Mouse (Mus musculus) embryo, embryonic 10.5 days (tissue): ENCODE measurements around the gene Sulf2.

Experiments used
- DNase-seq: peaks from one replicate; pipeline ENCODE4 v3.0.0-alpha.2; 2015; ENCODE audit warnings: low spot score

Gene Sulf2

DNA sequence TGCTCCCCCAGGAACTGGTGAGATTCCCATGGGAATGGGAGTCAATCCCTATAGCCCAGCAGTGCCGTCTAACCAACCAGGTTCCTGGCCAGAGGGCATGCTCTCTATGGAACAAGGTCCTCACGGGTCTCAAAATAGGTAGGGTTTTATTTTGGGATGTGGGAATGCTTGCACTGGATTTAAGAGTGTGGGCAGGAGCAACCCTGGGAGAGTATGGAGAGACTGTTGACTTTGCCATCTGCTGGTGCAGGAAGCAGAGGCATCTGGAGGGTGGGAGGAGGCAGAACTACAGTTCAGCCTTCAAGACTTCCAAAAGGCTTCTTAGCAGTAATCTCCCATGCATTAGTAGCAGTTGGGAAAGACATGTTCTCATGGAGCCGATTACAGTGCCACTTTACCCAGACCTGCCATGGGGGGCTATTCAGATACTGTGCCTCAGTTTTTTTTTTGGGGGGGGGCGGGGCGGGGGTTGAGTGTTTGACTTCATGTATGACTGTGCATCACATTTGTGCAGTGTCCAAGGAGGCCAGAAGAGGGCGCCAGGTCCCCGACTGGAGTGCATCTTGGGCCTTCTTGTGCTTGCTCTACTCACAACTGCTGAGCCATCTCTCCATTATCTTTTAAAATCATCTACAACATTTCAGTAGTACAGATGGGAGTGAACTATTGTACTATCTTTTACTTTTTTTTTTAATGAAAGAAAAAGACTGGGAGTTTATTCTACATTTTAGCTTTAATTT lies 95.6 kb downstream of the Sulf2 start:
- peak; percentile 65 for DNase-seq

DNA sequence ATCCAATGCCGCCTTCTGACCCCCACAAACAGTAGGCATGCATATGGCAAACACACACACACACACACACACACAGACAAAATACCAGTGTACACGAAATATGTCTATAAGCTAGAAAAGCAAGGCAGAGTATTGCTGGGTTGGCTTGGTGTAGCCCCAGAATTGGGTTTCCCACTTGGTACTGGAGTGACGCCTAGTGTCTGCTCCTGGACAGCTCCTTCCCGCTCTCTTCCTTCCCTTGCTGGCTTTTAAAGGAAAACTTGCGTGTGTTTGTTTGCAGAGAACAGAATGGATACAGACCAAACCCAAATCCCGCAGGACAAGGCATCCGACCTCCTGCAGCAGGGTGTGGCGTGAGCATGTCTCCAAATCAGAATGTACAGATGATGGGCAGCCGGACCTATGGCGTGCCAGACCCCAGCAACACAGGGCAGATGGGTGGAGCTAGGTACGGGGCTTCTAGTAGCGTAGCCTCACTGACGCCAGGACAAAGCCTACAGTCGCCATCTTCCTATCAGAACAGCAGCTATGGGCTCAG lies 101.4 kb downstream of the Sulf2 start:
- DNase-seq, result no peak

DNA sequence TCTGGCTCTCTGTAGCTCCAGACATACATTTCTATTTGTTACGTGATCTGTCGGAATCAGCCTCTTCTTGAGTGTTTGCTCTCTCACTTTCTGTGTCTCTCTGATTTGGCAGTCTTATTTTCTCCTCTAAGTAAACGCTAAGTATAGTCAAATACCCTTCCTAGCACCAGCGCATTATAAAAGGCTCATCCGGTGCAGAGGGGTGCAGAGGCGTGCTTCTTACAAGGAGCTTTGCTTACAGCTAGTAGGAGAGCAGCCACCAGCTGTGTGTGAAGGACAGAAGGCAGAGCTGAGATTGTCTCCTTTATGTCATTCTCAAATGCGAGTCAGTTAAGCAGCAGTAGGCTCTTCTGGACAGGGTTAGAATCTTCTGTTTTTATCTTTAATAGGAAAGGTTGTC lies 103.5 kb downstream of the Sulf2 start:
- DNase-seq, result no peak

DNA sequence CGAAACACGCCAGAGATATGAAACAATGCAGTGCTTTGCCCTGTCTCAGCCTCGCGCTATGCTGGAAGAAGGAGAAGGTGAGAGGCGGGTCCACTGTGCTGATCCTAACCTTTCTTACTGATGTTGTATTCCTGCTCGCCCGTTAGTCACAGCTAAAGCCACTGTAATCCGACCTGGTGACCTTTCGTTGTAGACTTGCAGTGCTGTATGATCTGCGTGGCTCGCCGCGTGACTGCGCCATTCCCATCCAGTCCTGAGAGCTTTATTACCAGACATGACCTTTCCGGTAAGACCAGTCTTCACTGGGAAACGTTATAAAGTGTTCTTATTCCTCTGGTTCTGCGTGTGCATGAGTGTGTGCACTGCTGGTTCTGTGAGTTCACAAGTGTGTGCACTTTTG lies 104.0 kb downstream of the Sulf2 start:
- DNase-seq, result no peak

DNA sequence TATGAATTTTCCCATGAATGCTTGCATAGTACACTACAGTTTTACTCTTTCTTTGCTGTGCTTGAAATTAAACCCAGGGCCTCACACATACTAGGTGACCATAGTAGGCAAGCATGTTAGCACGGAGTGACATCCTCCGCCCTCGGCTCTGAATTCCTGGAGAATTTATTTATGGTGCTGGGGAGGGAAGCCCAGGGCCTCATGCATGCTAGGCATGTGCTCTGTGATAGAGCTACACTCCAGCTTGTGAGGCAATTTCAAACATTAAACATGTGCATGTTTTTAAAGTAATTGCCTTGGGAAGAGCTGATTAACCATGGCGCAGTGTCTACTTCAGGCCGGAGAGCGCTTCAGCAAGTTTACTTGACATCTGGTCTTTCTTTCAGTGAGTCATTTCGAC lies 106.6 kb downstream of the Sulf2 start:
- no peak for DNase-seq

DNA sequence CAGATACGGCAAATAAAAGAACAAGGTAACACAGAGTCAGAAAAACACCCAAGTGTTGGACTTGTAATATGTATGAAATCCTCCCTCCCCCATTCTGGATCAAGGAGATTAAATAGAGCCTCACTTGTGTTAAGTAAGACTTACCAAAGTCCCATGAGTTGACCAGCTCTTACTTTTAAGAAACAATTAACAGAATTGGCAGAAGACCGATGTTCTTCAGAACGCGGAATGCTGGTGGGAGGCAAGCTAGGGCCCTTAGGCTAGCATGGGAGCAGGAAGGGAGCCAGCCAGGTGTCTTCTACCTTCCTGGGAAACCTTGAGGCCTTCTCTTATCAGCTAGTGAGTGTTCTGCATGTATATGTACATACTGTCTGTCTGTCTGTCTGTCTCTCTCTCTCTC lies 107.5 kb downstream of the Sulf2 start:
- DNase-seq, result no peak

DNA sequence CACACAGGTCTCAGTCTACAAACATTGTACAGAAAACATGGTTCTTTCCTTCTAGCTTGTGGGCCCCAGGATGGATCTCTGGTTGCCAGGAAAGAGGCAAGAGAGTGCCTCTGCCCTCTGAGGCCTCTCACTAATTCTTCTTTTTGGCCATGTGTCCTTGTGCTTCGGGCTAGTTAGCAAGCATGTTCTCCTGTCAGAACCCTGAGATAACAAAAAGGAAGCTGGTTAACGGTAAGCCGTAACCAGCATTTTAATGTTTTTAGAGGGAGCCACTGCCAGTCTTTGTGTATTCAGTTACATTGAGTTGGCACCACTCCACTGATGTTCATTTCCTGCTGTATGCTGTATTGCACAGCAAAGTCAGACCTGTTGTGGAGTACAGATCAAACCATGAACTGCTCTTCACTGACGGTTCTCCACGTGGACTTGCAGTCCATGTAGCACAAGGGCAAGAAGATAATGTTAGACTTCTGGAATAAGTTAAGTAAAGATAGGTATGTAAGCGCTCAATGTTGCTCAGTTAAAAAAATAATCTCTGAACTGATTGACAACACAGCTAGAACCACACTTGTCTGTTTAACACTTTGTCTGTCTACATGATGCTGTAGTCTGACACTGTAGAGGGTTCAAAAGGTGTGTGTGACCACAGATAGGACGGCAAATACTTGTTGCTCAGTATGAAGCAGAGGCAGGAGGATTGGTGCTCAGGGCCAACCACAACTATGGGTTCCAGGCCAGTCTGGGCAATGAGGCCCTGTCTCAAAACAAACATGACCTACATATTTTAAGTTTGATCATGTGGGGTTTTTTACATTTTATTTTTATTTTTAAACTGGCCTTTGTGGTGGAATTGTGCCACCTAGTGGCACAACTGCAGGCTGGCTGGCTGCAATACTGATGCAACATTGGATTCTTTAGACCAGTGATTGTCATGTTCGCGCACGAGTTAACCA lies 109.6 kb downstream of the Sulf2 start:
- peak; percentile 54 for DNase-seq

DNA sequence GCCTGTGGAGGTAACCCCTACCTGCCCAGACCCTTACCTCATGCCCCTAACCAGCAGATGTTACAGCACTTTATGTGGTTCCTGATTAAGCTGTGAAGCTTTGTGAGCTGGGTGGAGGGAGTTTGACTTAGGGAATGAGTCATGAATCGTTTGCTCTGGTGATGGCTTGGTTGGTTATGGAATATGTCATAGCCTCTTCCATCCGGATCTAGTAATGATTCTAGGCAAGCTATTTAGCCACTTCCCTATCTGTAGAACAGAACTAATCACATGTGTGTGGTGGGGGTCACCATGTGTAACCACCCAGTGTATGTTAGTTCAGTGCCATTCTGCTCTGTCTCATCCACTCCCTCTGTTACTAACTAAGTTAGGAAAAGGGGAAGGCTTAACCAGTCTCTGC lies 110.5 kb downstream of the Sulf2 start:
- DNase-seq, result no peak

DNA sequence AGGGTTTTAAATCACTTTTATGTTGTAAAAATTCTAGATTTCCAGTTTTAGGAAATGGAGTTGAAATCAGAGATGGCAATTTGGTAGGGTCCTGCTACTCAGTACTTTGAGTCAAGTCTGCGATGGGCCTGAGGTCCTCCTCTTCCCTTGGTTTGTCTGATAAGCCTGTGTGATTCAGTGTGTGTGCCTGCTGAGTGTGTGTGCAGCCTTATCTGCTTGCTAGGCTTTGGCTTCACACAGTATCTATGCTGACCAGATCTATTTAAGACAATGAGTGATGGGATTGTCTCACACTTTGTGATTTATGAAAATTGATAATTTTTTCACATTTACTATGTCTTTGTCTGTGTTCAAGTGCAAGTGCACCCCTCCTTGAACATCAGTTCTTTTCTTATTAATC lies 112.9 kb downstream of the Sulf2 start:
- DNase-seq, result no peak

DNA sequence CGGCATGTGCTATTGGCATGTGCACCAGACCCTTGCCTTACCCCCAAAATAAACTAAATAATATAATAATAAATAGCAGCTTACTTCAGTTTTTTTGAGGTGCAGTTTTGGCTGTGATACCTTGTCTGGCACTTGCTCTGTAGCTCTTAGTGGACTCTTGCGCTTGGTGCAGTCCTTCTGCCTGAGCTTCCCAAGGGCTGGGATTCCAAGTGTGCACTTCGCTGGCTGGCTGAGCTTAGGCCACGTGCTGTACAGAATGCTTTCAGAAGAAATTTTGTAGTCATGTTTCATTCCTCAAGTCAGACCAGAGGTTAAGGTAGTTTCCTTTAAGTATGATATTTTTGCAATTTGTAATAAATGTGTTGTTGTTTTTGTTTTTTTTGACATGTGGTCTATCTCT lies 115.8 kb downstream of the Sulf2 start:
- DNase-seq, result no peak

DNA sequence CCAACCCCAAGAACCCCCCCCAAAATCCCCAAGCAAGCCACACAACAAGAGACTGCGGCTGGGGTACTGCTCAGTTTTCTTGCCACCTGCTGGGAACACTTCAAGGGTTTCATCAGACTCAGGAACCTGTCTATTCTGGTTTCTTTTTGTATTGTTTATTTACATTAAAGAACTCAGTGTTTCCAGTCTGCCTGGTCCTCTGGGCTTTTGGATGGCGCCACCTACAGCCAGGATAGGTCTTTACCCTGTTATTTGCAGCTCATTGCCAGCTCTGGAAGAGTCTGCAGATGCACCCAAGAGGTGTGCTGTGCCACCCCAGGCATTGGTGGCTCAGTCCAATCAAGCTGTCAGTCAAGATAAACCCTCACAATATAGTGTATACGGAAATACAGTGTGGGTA lies 119.7 kb downstream of the Sulf2 start:
- peak; percentile 60 for DNase-seq

DNA sequence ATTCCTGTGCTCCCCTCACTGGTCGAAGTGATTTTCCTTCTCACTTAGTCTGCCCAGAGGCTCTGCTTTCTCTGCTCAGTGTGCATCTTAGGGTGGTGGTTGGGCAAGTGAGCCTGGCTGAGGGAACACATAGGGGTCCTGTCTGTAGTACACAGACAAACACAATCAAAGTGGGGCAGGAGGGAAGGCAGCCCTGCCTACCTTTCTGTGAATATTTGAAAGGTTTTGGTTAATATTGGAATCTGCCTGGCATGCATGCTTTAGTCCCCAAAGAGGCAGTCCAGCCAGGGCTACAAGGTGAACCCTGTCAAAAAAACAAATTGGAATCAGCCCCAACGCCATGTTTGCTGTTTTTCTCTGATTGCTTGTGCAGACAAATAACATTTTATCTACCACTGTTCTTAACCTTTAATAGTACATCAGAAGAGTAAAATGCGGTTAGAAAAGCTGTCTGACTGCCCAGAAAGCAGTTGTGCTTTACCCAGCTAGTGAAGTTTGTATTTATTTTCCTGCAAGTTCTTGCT lies 120.4 kb downstream of the Sulf2 start:
- DNase-seq, result no peak

DNA sequence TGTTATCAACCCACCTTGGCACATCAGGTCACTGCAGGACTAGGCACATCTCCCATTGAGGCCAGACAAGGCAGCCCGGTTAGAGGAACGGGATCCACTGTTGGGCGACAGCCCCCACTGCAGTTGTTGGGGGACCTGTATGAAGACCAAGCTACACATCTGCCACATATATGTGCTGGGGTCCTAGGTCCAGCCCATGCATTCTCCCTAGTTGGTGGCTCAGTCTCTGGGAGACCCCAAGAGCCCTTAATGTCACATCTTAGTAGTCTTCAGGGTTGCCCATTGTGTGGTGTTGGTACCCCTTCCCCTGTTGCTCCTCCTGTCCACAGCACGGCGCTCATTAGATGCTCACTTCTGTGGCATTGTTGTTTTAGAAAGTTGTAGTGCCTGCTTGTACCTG lies 122.8 kb downstream of the Sulf2 start:
- DNase-seq, result no peak

DNA sequence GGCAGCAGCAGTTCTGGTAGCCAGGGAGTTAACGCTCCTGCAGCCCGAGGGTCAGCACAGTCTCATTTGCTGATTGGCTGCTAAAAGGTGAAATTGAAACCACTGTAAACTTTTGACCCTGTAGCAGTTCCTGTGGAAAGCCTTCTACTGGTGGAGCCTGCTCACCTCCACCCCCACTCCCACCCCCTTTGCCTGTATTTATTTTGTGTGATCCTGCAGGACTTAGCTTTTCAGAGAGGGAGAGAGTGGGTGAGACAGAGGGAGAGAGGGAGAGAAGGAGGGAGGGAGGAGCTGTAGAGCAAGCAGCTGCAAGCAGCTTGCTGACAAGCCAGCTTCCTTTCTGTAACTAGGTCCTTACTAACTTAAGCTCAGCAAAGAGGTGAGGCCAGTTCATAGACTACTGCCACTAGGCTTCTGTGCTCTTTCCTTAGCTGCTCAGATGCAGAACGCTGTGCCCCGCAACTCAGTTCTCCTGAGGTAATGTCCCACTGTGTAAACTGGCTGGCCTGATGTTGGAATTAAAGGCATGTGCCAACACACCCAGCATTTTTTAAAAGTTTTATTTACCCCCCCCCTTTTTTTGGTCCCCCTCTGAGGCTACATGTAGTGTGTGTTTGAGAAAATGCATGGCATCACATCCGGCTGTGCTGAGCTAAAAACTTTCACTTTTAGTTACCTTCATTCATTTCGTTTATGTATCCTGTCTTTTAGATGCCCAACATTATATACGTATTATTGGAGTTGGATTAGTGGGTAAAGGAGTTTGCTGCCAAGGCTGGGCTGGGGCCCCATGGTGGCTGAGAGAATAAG lies 124.1 kb downstream of the Sulf2 start:
- DNase-seq, result peak; percentile 93

DNA sequence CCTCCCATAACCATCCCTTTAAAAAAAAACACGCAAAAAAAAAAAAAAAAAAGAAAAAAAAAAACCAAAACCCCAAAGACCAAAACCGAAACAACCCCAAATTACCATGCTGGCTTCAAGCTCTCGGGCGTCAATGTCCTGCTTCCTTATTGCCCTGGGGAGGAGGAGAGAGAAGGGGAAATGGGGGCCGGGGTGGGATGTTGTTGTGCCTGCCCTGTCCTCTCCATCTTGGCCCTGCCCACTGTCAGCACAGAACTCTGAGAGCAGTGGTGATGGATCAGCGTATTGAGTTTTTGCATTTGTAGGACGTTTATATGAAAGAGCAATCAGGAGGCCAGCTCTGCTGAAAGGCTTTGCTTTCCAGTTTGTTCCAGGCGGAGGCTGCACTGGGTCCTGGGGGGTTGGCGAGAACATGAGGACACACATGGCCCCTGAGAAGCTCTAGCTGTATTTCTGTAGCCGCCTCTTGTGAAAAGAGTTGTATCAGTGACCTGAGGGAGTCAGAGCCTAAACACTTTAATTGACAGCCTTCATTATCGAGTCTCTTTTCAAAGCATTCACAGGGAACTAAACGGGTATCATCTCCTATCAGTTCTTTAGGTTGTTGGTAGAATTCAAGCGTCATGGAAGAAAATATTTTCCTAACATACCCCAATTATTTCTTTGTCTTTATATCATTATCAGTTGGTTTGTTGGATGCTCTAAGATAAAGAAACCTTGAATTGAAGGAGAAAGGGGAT lies 125.0 kb downstream of the Sulf2 start:
- DNase-seq, result peak; percentile 53

DNA sequence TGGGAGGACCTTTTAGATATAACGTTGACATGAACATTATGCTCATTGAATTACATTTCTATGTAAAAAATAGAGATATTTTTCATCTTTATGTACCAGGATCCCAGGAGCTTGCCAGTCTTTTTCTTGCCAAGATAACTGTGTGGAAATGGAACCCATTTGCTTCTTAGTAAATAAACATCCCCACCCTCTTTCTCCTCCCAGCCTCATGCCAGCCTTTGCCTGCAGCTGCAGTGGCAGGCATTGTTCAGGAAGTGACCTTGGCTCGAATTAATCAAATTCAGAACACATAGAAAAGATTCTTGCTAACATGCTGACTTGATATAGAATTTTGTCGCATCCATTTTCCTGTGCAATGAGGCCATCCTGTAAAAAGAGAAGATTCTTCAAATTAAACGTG lies 126.2 kb downstream of the Sulf2 start:
- DNase-seq, result peak; percentile 29

DNA sequence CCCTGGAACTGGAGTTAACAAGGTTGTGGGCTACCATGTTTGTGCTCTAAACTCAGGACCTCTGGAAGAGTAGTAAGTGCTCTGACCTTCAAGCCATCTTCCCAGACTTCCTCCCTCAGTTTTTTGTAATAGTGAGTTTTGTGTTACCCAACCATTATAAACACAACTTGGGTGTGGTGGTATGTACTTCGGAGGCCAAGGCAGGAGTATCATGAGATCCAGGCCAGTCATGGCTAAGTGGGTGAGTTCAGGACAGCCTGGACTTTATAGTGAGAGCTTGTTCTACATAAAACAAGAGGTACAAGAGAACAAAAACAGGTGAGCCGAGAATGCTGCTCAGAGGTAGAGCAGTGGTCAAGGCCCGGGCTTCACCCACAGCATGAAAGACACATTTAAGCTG lies 127.6 kb downstream of the Sulf2 start:
- DNase-seq, result no peak

DNA sequence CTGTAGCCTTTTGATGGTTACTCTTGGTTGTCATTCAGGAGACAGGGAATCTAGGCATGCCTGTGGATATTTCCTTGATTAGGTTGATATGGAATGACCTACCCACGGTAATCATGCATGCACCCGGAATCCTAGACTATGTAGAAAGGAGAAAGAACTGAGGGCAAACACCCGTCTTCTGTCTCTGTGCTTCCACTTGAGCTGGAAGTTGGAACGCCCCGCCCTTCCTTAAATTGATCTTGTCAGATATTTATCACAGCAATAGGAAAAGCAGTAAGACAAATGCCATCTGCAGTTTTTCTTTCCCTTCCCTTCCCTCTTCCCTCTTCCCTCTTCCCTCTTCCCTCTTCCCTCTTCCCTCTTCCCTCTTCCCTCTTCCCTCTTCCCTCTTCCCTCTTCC lies 129.5 kb downstream of the Sulf2 start:
- DNase-seq, result no peak

DNA sequence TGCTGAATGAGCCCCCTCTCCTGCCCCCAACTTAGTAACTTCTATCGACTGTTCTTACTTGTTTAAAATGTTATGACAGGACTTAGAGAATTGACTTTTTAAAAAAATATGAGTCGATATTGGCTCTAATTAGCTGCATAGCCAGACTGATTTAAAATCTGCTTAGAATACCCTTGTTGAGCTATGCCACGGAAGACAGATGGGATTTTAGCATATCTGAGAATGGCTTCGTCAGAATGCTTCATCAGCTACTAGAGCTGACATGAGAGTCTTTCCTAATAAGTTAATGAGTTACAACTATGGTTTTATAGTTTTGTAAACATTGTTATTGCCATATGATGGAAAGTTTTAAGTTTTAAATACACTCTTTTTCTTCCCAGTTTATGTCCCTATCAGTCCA lies 130.8 kb downstream of the Sulf2 start:
- DNase-seq, result no peak

DNA sequence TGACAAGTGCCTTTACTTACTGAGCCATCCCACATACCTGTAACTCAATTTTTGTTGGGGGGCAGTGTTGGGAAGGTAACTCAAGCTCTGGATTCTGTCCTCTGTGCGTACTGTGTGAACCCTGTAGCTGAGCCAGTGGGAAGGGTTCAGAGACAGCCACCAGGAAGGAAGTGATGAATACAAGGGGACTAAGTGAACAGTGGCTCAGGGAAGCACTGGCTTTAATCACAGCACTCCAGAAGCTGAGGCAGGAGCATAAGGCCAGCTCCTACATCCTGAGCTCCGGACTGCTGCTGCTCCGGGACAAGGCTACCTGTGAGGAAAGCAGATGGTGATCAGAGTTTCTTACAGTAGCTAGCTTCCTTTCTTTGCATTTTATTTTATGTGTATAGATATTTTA lies 131.4 kb downstream of the Sulf2 start:
- DNase-seq, result no peak
